Comparison of ENCODE assay signal across 8 mouse cellular contexts in genomic region chr5:103436039-103436944, GRCm38 (mm10). TPM values are rescaled to one million over a fixed set of nuclear protein-coding genes. Genes with fewer than 3 reads are reported as not detected.
DNase-seq lines count a peak whose midpoint lies in the region; ATAC-seq and TF ChIP-seq lines count a peak whose summit lies in the region.

No protein-coding gene starts in this region.

- no peak overlapping the region for H3K4me3 ChIP-seq in hindbrain, postnatal 0 days (ENCODE audit: low read length)
- H3K4me3 ChIP-seq in stomach, embryonic 14.5 days (ENCODE audit: low read depth, low read length): 0 out of 2 replicates have a peak overlapping the region, but pooled peaks have one; percentile 3

- no peak overlapping the region for H3K9ac ChIP-seq in hindbrain, postnatal 0 days (replicated peaks; ENCODE audit: low read length)
- no peak overlapping the region for H3K9ac ChIP-seq in stomach, embryonic 14.5 days (replicated peaks; ENCODE audit: low read depth, low read length)

- peak; percentile 55 for DNase-seq in embryo, embryonic 10 days (ENCODE audit: low spot score)
- DNase-seq in embryo, embryonic 11 days: no peak
- DNase-seq in forelimb bud, embryonic 11.5 days (ENCODE audit: low read depth, low spot score): peak; percentile 26
- no peak for DNase-seq in hindbrain, postnatal 0 days (ENCODE audit: low spot score)
- DNase-seq in lung, adult 18-20 months: peak; percentile 60 to 70
- DNase-seq in layer of hippocampus, adult 18-20 months (ENCODE audit: low spot score in 2 of 2): no peak
- no peak for DNase-seq in left cerebral cortex, postnatal 4 days

- no peak for TF ChIP-seq CTCF in hindbrain, postnatal 0 days (IDR thresholded peaks at IDR 0.05; ENCODE audit: low read depth)

- peak overlapping the region; percentile 43 for H3K4me2 ChIP-seq in hindbrain, postnatal 0 days (ENCODE audit: low read depth, low read length)
- peak overlapping the region; percentile 36 for H3K4me2 ChIP-seq in stomach, embryonic 14.5 days (replicated peaks; ENCODE audit: low read depth, low read length)

- no peaks in the 10 kb centered on the region for H3K36me3 ChIP-seq in hindbrain, postnatal 0 days (ENCODE audit: insufficient read depth, low read length)
- no peaks in the 10 kb centered on the region for H3K36me3 ChIP-seq in stomach, embryonic 14.5 days (ENCODE audit: control insufficient read depth, insufficient read depth, low read length)

- 22% methylated on average over 19 of the region's 19 CpGs for WGBS in hindbrain, postnatal 0 days
- WGBS in stomach, embryonic 14.5 days: 8% methylated on average over 19 of the region's 19 CpGs

- no peaks in the 10 kb centered on the region for H3K4me1 ChIP-seq in hindbrain, postnatal 0 days (ENCODE audit: insufficient read depth, low read length)
- peaks cover 29% of the 10 kb centered on the region for H3K4me1 ChIP-seq in stomach, embryonic 14.5 days (ENCODE audit: control insufficient read depth, insufficient read depth, low read length)

- no peaks in the 10 kb centered on the region for H3K9me3 ChIP-seq in hindbrain, postnatal 0 days (ENCODE audit: low read length)
- H3K9me3 ChIP-seq in stomach, embryonic 14.5 days (ENCODE audit: control insufficient read depth, low read depth, low read length): no peaks in the 10 kb centered on the region

- intact Hi-C loops in left cerebral cortex, postnatal 4 days (cut with DNase I): no loop called here

- H3K27me3 ChIP-seq in hindbrain, postnatal 0 days (ENCODE audit: insufficient read depth, low read length): no peaks in the 10 kb centered on the region
- H3K27me3 ChIP-seq in stomach, embryonic 14.5 days (ENCODE audit: control insufficient read depth, insufficient read depth, low read length): no peaks in the 10 kb centered on the region

- H3K27ac ChIP-seq in hindbrain, postnatal 0 days: no peak overlapping the region
- H3K27ac ChIP-seq in stomach, embryonic 14.5 days (ENCODE audit: low read length): peak overlapping the region; percentile 75; the same call in 1 of the 2 replicates

- ATAC-seq in hindbrain, postnatal 0 days: no peak
- no peak; the same call in 1 of the 2 replicates for ATAC-seq in stomach, embryonic 14.5 days (ENCODE audit: insufficient number of reproducible peaks, insufficient read depth, low FRiP score, low read depth)

RNA-seq across cellular contexts. Expression of gene Ptpn13, which starts 11.3 kb away (rescaled TPM):
- total RNA-seq in hindbrain, postnatal 0 days (2014; rRNA removed): 12.9 and 13.7 TPM in 2 replicates
- polyA plus RNA-seq in hindbrain, postnatal 0 days (2015; fragmentation: Nextera tagmentation; extraction: Ambion mirVana): 2.8 TPM in 2 replicates
- 26.3 and 28.5 TPM in 2 replicates for polyA plus RNA-seq in stomach, embryonic 14.5 days (2014; fragmentation: Nextera tagmentation; extraction: Ambion mirVana)
- total RNA-seq in layer of hippocampus, adult 18-20 months (2021): 10 to 100 TPM; 10.9 to 12.2 TPM
- total RNA-seq in left cerebral cortex, postnatal 4 days (2021): 1 to 10 TPM; 8.8 to 8.9 TPM

Comparison
In these comparisons a context has a peak if more than half of its experiments do, and no peak if none do; other contexts are left out.
1. DNase-seq: peak in embryo, embryonic 10 days (single experiment), forelimb bud, embryonic 11.5 days (single experiment) and lung, adult 18-20 months (2 of 2); none in embryo, embryonic 11 days (single experiment), hindbrain, postnatal 0 days (single experiment), layer of hippocampus, adult 18-20 months (0 of 2) and left cerebral cortex, postnatal 4 days (single experiment).